Mouse (Mus musculus): Measurements from ENCODE around the gene St3gal3.

The St3gal3 gene

DNA sequence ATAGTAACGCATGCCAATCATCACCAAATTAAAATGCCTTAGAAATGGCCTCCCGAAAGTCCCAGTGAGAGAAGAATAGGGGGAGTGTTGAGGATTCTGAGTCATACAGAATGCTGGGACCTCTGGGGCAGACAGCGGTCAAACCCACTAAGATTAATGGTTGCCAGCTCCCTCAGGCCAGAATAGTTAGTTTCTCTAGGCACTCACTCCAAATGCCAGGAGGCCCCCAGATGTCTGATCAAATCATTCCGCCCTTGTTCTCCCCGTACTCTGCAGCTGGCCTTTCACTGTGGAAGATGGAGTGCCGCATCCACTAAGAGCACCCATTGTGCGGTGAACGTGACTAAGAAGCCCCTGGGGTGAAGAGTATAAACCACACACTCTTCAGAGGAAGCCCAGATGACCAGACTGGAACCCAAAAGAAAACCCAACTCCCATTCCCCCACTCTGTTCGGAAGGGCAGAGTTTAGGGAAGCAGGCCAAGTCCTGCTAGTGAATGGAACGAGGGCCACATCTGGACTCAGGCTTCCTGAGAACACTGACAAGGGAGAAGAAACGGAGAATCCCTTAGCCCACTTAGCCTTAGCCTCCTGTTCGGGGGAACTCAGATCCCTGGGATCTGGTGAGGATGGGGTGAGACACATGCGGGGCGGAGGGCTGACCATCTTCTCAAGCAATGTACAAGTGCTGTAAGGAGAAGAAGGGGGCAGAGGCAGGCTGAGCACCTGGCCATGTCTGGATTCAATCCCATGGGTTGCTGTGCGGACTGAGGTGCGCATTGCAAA is 117.5 kb downstream of the St3gal3 start:
- DNase-seq, result no peak

DNA sequence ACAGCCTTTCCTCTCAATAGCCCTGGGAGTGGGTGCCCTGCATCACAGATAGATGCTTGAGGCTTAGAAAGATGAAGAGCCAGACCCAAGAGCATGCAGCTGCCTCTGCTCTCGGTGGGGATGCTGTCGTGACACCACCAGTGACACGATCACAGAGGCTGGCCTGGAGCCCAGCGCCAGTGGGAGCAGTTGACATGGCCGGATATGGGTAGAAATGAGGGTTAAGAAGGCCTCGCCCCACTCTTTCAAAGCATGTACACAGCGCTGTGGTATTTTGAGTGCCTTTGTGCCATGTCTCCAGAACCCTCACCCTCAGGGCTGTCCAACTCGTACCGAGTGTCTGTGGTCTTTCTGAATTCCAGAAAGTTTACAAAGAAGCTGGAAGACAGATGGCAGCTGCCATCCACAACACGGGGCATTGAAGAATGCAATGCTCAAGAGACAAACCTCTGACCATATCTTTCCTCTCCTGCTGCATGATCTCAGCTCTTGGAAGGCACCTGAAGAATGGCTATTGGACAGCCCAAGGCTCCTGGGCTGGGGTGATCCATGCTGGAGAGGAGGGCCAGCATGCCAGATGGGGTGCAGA is 118.3 kb downstream of the St3gal3 start:
- DNase-seq, result peak; percentile 37

DNA sequence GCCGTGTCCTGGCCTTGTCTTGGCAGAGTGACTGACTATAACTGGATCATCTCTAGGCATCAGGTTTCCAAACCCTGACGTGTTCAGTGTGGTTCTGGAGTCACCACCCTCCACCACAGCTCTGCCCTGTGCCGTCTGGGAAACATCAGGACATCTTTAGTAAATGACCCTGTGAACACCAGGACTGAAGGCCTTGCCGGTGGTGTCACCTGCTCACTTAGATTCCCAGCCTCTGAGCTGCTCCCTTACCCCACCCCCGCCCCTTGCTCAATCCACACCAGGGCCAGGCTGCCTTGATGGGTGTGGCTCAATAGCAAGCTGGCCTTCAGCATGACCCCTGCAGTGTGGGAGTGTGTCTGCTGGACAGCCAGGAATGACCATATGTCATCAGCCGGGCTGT is 119.1 kb downstream of the St3gal3 start:
- no peak for DNase-seq

DNA sequence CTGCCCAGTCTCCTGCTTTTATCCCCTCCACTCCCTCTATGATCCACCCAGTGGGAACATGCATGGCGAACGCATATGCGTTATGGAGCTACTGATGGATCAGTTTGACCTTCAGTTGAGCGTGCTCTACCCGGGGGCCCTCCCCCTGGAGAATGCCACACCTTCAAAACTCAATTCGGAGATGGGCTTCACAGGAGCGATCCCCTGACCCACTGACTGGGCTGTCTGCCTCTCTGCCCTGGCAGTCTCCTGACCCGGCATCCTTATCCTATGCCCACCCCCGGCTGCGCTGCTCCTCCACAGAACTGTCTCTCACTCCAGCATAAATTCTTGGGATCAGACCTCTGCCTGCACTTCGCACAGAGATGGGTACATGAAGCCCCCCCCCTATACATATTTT is 119.6 kb downstream of the St3gal3 start:
- no peak for DNase-seq

DNA sequence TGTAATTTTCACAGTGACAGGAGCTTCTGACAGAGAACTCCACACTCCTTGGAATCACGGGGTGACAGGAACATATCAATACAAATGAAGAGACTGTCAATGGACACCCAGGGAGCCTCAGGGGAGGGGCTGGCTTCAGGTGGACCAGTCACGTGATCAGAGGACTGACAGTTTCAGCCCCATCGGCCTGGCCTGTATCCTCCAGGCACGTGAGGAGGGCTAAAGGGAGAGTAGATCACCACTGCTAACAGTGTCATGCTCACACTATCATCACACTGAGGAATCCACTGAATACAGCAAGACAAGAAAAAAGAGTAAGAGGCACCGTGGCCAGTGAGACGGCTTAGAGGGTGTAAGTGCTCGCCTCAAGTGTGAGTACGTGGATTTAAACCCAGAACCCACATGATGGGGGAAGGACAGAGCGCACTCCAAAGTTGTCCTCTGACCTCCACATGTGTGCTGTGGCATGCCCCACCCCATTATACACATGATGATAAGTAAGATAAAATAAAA is 124.0 kb downstream of the St3gal3 start:
- no peak for DNase-seq

DNA sequence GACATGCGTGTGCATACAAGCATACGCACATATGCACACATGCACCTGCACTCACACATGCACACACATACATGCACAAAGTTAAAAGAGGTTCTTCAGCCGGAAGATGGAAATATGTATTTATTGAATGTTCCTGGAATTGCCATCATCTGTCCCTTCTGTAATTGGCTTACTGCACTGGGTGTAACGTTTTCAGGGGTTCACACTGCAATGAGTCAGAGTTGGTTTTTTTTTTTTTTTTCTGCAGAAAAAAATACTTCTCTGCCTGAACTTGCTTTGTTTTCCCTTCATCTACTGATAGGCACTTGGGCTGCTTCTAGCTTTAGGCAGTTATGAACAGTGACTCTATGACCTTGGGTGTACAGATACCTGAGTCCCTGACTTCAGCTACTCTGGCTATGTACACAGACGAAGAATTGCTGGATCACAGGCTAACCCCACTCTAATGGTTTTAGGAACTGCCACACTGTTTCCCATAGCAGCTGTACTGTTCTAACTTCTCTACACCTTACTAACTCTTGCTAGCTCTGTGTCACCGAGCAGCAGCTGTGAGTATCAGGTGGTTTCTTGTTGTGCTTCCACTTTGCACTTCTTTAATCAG is 126.2 kb downstream of the St3gal3 start:
- no peak for DNase-seq

DNA sequence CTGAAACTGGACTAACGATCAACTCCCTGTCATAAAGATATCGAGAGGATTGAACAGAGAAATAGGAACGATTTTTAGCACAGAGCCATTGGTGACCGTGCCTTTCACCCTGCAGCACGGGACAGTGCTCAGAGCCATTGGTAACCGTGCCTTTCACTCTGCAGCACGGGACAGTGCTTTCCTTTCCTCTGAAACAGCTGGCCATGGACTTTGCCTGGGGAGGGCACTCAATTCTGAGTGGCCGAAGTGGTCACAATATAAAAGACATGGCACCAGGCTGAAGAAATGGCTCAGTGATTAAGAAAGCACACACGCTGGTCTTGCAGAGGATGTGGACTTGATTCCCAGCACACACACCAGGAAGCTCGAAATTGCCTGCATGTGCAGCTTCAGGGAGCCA is 133.4 kb downstream of the St3gal3 start:
- no peak for DNase-seq

DNA sequence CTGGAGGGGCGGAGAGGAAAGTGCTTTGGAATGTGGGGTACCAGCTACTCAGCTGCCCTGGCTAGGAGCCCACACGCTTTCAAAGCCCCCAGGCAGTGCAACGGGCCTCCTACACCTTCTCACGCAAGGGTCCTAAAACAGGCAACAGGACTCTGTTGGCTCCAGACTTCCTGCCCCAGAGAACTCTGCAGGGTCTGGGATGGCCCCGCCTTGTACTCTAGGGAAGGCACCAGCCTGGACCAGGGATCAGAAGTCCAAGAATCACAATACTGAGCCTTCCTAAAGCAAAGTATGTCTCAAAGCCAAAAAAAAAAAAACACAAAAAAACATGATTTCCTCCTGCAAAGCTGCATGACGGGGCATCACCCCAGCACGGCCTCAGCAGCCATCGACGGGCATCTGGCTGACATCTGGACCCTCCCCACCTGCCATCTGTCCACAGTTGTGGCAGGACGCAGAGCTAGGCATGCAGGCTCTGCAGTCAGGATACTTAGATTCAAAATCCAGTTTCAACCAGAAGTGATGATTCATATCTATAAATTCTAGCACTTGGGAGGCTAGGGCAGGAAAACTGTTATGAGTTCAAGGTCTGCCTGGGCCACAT is 134.0 kb downstream of the St3gal3 start:
- DNase-seq, result no peak

DNA sequence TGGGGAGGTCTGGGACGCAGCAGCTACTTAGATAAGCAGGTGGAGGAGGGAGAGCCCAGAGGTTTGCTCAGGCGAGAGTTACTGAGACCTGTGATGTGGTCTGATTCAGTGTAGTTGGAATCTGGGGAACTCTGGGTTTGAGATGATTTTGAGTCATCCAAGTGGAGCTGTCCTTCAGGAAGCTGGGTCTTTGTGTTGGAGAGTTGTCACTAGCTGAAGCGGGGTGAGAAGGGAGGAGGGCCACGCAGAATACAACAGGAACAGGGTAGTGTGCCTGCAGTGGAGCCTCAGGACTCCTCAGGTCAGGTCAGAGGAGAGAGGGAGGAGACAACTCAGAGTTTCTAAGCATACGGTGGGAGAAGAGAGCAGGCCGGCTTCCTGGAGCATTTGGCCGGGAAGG is 134.8 kb downstream of the St3gal3 start:
- DNase-seq, result no peak

DNA sequence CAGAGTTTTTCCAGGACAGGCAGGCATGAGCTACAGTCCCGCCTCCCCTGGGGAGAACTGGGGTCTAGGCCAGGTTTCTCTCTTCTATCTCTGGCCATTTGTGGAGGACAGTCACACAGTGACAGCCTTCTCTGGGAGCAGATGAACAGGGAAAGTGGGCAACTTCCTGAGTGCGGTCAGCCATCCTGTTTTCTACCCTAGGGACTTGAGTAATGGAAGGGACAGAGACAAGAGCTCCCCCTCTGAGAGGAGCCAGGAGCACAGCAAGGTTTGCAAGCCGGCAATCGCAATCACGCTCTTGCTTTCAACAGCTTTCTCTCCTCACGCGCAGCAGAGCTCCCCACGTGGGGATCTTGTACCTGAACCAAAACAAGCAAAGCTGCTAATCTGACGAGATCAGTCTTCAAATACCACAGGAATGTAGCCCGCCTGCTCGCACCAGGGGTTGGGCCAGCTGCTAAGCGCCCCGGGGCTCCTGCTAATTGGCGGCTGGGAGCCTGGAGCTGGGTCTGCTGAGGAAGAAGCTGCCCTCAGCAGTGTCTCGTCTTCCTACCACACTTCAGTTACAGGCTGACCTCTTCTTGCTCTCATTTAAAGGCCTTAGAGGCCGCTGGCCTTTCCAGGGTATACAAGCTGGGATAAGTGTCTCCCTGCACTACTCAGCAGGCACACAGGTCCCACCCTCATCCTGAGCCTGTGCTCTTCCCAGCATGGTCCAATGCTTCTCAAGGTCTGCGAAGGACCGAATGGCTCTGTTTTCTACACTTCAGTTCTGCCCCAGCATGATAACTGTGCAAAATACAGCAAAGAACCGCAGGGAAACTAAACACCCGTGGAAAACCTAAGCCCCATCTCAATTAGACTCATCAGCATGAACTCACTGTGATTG is 137.1 kb downstream of the St3gal3 start:
- peak; percentile 90 for DNase-seq

DNA sequence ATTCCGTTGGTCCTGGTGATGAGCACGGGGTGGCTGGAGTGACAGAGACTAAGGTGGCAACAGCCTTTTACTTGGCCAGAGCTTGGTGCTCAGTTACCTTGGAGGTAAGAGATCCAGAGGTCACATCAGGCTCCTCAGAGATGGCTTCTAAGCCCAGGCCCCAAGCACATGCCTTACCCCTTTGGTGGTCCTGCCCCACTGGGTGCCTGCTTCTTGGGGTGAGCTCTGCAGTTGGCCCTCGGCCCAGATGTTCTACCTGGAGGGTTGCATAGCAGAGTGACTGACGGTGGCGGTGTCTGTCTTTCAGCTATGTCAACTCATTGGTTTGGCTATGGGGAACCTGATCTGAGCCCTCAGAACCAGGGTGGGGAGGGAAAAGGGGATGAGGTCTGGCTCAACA is 138.0 kb downstream of the St3gal3 start:
- DNase-seq, result no peak

DNA sequence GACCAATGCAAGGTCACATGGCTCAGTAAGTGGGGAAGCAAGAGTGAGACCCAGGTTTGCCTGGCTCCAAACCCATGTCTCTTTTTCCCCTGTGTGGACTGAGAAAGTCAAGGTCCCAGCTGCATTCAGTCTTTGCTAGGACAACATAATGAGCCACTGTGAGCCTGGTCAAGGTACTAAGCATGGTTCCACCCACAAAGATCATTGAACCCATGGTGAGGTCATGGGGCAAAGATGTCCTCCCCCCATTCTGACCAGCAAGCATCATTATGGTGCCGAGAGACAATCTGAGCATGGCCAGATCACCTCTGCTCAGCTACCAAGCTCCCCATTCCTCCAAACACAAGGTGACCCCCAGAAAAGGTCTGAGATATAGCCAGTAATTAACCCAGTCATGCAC is 139.3 kb downstream of the St3gal3 start:
- no peak for DNase-seq

DNA sequence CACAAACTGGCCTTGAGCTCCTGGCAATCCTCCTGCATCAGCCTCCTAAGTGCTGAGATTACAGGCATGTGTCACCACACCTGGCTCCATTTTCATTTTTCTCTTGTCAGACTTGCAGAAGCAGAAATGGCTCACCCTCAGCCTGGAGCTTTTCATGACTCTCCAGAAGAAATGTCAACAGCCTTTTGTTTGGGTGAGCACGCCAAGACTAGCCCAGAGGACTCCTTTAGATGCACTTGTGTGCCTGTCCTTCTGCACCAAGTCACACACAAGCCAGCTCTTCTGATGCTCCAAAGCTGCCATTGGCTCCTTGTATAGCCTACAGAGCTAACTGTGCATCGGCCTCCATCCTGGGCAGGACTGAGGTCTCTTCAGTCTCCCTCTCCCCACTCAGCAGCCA is 141.3 kb downstream of the St3gal3 start:
- DNase-seq, result peak; percentile 54

DNA sequence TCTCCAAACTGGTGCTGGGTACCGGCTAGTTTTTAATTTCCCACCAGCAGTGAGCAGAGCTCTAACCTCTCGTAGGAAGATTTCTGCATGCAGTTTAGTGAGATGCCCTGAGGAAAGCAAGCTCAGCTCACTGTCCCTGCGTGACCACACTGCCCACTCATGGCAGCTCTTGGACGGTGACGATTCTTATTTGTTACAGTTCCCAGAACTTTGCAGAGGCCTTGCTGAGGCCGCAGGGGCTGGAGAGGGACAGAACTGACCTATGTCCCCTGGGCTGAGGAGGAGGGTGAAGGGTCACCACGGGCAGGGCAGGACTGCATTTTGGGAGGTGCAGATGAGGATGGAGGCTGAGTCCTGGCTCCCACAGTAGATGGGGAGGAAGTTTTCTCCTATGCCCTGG is 141.8 kb downstream of the St3gal3 start:
- no peak for DNase-seq

DNA sequence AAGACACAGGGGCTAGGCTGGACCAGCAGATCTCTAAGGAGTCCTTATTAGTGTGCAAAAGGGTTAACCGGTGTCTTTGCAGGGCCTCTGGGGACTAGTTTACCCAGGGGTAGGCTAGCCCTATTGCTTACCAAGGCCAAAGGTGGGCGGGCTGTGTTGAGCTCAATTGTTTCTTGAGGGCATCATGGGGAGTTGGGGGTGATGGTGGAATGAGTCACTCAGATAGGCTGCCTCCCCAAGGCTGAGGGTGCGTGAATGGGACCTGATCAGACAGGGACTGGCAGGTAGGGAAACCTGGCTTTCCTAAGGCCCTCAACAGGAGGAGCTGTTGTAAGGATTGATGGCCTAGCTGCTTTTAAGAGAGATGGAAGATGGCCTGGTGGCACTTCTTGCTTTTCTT is 142.7 kb downstream of the St3gal3 start:
- DNase-seq, result no peak

DNA sequence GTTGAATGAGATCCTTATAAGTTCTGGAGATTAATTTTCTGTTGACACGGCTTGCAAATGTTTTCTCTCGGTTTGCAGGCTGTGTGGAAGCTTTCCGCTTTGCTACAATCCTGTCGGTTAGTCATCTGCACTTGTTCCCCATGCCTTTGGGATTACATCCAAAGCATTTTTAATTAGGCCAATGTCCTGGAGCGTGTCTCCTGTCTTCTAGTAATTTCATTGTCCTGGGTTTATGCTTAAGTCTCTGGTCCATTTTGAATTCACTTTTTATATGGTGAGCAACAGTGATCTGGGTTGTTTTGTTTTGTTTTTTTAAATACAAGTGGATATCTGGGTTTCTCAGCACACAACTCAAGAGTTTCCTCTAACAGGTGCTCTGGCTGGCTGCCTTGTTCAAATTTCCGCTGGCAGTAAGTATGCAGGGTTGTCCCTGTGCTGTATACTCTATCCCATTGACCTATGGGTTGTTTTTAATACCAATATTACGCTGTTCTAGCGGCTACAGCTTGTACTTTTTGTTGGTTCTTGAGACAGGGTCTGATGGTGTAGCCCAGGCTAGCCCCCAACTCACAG is 143.6 kb downstream of the St3gal3 start:
- no peak for DNase-seq

DNA sequence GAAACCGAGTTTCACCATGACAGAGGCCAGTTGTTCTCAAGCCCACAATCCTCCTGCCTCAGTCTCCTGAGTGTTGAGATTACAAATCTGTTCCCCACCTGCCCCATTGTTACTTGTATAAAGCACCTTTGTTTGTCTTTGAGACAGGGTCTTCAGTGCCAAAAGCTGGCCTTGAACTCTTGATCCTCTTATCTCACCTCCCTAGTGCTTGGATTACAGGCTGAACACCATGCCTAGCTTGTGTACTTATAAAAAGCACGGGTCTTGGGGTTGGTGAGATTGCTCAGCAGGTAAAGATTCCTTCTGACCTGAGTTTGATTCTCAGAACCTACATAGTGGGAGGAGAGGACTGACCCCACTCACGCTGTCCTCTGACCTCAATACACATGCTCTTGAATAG is 144.1 kb downstream of the St3gal3 start:
- DNase-seq, result no peak

DNA sequence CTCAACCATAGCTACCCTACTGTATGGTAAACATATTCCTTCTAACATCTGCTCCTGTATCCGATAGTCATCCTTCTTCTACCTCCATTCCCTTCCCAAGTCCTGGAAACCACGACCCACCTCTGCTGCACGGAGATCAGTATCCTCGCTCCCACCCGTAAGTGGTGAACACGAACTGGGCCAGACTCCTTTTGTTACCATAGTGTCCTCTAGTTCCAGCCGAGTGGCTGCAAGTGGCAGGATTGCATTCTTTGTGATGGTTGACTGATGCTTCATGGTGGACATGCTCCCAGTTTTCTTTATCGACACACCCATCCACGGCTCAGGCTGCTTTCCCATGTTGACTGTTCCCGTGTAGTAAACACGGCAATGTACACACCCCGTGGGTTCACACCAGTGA is 144.9 kb downstream of the St3gal3 start:
- no peak for DNase-seq

DNA sequence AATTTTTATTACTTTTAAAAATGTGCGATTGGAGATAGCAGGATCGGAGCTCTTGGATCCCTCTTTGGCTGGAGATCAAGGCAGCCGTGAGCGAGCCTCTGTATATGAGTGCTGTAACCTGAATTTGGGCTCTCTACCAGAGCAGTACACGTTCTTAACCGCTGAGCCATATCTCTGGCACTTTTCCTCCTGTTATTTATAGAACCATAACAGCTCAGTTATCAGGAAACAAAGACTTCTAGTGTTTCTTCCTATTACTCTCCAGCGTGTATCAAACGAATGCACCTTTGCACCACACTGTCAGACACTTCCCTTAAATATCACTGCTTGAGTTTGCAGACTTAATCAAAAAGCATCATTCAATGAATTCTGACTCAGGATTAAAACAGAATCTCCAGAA is 147.9 kb downstream of the St3gal3 start:
- DNase-seq, result no peak

DNA sequence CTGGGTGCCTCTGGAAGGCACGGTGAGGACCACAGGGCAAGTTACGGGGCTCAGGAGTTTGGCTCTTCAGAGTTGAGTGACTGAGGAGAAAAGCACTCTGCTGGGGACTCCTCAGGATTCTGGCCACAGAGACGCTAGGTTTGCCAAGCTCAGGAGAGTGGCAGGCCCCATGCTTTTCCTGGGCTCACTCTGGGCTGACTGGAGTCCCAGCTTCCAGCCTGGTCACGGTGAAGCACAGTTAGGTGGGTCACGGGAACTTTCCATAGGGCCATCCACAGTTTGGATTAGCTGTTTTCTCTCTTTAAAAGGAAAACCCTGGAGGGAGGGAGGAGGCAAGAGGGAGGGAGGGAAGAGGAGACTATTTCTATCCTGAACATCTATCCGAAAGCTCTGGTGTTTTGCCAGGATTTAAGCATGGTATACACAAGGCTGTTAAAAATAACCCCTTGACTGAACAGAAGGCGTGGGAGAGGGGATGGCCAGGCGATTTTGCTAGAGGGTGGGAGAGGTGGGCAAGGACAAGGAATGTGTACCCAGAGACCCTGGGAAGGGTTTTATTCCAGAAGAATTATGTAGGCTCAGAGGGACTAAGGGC is 149.6 kb downstream of the St3gal3 start:
- no peak for DNase-seq

DNA sequence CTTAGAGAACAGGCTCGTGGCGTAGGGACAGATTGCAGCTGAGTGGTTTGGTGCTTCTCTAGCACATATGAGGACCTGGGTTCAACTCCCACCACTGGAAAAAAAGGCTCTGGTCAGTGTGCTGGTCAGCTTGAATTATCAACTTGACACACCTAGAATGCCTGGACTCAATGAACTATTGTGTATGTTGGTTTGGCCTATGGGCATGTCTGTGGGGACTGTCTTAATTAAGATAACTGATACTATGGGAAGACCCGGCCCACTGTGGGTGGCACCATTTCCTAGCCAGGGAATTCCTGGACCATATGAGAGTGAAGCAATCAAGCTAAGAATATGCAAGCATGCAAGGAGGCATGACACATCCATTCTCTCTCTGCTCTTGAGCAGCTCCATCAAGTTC is 150.5 kb downstream of the St3gal3 start:
- DNase-seq, result no peak

DNA sequence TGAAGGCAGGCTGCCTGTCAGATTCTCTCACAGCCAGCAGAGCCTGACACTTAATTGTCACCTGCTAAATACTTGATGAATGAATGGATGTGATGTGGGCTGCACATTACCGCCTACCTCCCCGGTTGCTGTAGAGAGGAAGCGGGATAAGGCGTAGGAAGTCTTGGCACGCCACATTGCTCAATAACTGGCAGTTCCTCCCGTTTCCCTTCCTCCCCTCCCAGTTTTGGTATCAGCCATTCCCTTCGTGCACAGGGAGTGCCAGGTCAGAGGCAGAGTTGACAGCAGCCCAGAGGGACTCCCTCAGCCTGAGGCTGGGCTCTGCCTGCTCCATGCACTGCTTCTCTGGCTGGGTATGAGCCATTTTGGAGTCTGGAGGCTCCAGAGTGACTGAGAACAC is 152.0 kb downstream of the St3gal3 start:
- peak; percentile 67 for DNase-seq

Data from lung, postnatal 36 days (tissue).